Mouse (Mus musculus): ENCODE measurements around the gene Olfr960. TPM values are rescaled to one million over a fixed set of nuclear protein-coding genes. Genes with fewer than 3 reads are reported as not detected.

The Olfr960 gene
- total RNA-seq (2023; ENCODE audit: inconsistent age), result not detected in 4 replicates

DNA sequence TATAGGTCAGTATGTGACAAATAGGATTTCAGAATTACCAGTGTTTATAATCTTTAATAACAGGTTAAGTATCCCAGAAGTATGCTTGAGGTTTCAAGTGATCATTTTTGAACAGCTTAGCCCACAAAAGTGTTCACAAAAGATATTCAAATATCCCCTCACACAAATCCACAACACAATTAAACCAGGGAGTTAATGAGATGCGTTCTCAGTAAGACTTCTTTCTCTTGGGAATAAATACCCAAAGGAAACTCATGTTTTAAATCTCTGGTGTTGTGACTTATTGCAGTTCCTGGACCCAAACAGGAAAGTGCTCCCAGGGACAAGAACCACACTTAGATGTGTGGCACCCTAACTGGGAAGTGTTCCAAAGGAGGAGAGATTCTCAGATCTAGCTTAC, at the start of gene Olfr960:
Gene Olfr960 (plus strand): TSS at position 301 of the 400 bp plus-strand sequence.

GRCm38 (mm10) chr9:39575469-39575868, 45.7 kb upstream of the Olfr960 start, which contains the start of gene Olfr959:
Olfr959 (minus strand) TSS chr9:39575569.

DNA sequence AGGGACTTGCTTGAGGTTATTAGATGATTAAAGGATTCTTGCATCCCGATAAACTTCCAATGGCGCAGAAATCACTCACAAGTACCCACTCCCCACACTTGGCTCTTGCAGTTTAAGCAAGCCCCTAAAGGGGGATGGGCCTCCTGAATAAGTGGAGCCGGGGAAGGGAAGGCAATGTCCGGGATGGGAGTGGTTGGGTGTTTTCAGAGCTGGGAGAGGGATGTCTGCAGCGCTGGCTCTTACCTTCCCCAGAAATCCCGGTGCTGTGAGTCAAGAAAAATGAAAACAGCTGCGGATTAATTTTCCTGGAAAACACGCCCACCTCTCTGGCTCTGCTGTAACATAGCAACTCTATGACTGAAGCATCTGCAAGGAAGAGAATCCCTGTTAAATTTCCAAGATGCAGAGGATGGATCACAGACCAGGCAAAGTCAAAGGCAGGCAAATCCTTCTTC, 17.1 kb upstream of the Olfr960 start, which contains the start of gene AW551984:
Gene AW551984 (minus strand): TSS at position 405 of the 455 bp plus-strand sequence.

GRCm38 (mm10) chr9:39610355-39610754, 10.8 kb upstream of the Olfr960 start, which contains the start of gene Olfr148:
Olfr148 (plus strand) TSS chr9:39610655.

DNA sequence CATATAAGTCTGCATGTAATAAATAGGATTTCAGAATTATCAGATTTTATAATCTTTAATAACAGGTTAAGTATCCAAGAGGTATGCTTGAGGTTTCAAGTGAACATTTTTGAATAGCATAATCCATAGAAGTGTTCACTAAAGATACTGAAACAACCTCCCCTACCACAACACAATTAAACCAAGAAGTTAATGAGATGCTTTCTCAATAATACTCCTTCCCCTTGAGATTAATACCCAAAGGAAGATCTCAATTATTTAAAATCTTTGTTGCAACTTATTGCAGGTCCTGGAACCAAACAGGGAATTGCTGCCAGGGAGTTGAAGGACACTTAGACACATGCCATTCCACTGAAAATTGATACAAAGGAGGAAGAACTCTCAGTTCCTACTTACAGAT, 23.6 kb downstream of the Olfr960 start, which contains the start of gene Olfr961:
Gene Olfr961 (plus strand): TSS at position 301 of the 400 bp plus-strand sequence.

DNA sequence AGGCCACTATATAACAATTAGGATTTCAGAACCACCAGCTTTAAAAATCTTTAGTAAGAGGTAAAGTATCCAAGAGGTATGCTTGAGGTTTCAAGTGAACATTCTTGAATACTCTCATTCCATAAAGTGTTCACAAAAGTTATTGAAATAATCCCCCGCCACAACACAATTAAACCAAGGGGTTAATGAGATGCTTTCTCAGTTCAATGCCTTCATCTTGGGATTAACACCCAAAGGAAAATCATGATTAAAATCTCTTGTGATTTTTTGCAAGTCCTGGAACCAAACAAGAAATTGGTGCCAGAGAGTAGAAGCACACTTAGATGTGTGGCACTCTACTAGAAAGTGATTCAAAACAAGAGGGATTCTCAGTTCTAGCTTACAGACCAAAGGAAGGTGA, 45.7 kb downstream of the Olfr960 start, which contains the start of gene Olfr963:
Gene Olfr963 (plus strand): TSS at position 301 of the 400 bp plus-strand sequence.

Other genes with a start within 250 kb of the Olfr960 start
- gene Olfr951, start 234.0 kb upstream of the Olfr960 start, total RNA-seq (2023; ENCODE audit: inconsistent age), result not detected in 4 replicates
- not detected in 4 replicates for gene Olfr952, start 194.2 kb upstream of the Olfr960 start, total RNA-seq (2023; ENCODE audit: inconsistent age)
- not detected in 4 replicates for gene Olfr954, start 164.7 kb upstream of the Olfr960 start, total RNA-seq (2023; ENCODE audit: inconsistent age)
- gene Olfr955, start 149.4 kb upstream of the Olfr960 start, total RNA-seq (2023; ENCODE audit: inconsistent age), result not detected in 4 replicates
- gene Olfr44, start 127.4 kb upstream of the Olfr960 start, total RNA-seq (2023; ENCODE audit: inconsistent age), result not detected in 4 replicates
- gene Olfr957, start 105.6 kb upstream of the Olfr960 start, total RNA-seq (2023; ENCODE audit: inconsistent age), result not detected in 4 replicates
- not detected in 4 replicates for gene Olfr958, start 67.3 kb upstream of the Olfr960 start, total RNA-seq (2023; ENCODE audit: inconsistent age)
- not detected in 4 replicates for gene Olfr959, start 45.8 kb upstream of the Olfr960 start, total RNA-seq (2023; ENCODE audit: inconsistent age)
- gene AW551984, start 17.0 kb upstream of the Olfr960 start, total RNA-seq (2023; ENCODE audit: inconsistent age), result not detected in 4 replicates
- not detected in 4 replicates for gene Olfr148, start 10.7 kb upstream of the Olfr960 start, total RNA-seq (2023; ENCODE audit: inconsistent age)
- gene Olfr961, start 23.7 kb downstream of the Olfr960 start, total RNA-seq (2023; ENCODE audit: inconsistent age), result not detected in 4 replicates
- not detected in 4 replicates for gene Olfr963, start 45.8 kb downstream of the Olfr960 start, total RNA-seq (2023; ENCODE audit: inconsistent age)
- gene Olfr149, start 85.7 kb downstream of the Olfr960 start, total RNA-seq (2023; ENCODE audit: inconsistent age), result not detected in 4 replicates
- not detected in 4 replicates for gene Olfr965, start 90.0 kb downstream of the Olfr960 start, total RNA-seq (2023; ENCODE audit: inconsistent age)
- not detected in 4 replicates for gene Olfr150, start 109.6 kb downstream of the Olfr960 start, total RNA-seq (2023; ENCODE audit: inconsistent age)
- gene Olfr967, start 124.9 kb downstream of the Olfr960 start, total RNA-seq (2023; ENCODE audit: inconsistent age), result not detected in 4 replicates
- gene Olfr968, start 161.9 kb downstream of the Olfr960 start, total RNA-seq (2023; ENCODE audit: inconsistent age), result not detected in 4 replicates
- gene Olfr969, start 169.6 kb downstream of the Olfr960 start, total RNA-seq (2023; ENCODE audit: inconsistent age), result not detected in 4 replicates
- gene Olfr970, start 187.5 kb downstream of the Olfr960 start, total RNA-seq (2023; ENCODE audit: inconsistent age), result not detected in 4 replicates
- not detected in 4 replicates for gene Olfr971, start 215.5 kb downstream of the Olfr960 start, total RNA-seq (2023; ENCODE audit: inconsistent age)
- gene Olfr972, start 245.0 kb downstream of the Olfr960 start, total RNA-seq (2023; ENCODE audit: inconsistent age), result not detected in 4 replicates